Mouse (Mus musculus): Measurements from ENCODE around the gene Dhx16. TPM values are rescaled to one million over a fixed set of nuclear protein-coding genes. Genes with fewer than 3 reads are reported as not detected.

Dhx16 gene
- polyA plus RNA-seq, 1 experiment: 70.1 TPM

DNA sequence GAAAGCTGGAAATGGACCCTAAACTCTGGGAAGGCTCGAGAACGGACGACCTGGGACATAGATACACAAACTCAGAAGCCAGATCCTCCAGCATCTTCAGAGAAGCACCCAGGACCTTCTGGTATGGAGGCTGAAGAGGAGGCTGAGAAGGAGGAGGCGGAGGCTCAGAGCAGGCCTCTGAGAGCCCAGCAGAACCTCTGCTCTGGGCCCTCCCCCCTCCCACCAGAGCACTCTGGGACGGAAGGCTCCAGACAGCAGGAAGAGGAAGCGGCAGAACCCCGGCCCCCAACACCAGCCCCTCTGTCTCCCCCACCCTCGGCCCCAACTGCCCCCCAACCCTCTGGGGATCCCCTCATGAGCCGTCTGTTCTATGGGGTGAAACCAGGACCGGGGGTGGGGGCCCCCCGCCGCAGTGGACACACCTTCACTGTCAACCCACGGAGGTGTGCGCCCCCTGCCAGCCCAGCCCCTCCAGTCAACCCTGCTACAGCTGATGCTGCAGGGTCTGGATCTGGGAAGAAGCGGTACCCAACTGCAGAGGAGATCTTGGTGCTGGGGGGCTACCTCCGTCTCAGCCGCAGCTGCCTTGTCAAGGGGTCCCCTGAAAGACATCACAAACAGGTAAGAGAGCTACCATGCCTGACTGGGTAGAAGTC, 11.3 kb upstream of the Dhx16 start:
- TF ChIP-seq POLR2A (IDR thresholded peaks at IDR 0.05; ENCODE audit: borderline replicate concordance, extremely low read depth, low read depth, low read length): no peak; the same call in 1 of the 2 replicates
- no peak for TF ChIP-seq CTCF (IDR thresholded peaks at IDR 0.05; ENCODE audit: insufficient read depth, low read length)
- Histone ChIP-seq H3K4me1 (ENCODE audit: control insufficient read depth, insufficient read depth, low read length) (peaks cover 11% of the 10 kb centered on the region; the same call in 1 of the 2 replicates), H3K4me3 (replicated peaks; ENCODE audit: extremely low read depth, low read depth, low read length) (peak overlapping the region; percentile 93)
- DNase-seq: peak; percentile 34
- 14% methylated on average over 17 of the region's 17 CpGs for WGBS

DNA sequence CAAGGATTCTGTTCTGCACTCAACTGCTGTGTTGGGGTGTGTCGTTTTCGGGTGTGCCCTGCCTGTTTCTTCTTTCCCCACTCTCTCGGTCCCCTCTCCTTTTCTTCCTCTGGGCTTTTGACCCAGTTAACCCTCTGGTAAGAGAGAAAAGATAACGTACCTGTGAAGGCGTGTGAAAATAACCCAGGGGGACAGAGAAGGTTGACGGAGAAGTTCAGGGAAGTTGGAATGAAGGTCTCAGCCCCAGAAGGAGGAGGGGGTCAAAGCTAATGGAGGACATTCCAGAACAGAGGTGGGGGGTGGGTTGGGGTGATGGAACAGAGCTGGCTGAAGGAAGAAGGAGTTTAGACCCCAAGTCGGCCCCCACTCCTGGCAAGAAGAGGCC, 10.7 kb upstream of the Dhx16 start:
- TF ChIP-seq CTCF (IDR thresholded peaks at IDR 0.05; ENCODE audit: insufficient read depth, low read length) (no peak), POLR2A (IDR thresholded peaks at IDR 0.05; ENCODE audit: borderline replicate concordance, extremely low read depth, low read depth, low read length) (no peak)
- peaks cover 15% of the 10 kb centered on the region for H3K4me1 ChIP-seq (ENCODE audit: control insufficient read depth, insufficient read depth, low read length)
- DNase-seq: no peak
- peak overlapping the region; percentile 93 for H3K4me3 ChIP-seq (replicated peaks; ENCODE audit: extremely low read depth, low read depth, low read length)
- 4% methylated on average over 7 of the region's 7 CpGs for WGBS

DNA sequence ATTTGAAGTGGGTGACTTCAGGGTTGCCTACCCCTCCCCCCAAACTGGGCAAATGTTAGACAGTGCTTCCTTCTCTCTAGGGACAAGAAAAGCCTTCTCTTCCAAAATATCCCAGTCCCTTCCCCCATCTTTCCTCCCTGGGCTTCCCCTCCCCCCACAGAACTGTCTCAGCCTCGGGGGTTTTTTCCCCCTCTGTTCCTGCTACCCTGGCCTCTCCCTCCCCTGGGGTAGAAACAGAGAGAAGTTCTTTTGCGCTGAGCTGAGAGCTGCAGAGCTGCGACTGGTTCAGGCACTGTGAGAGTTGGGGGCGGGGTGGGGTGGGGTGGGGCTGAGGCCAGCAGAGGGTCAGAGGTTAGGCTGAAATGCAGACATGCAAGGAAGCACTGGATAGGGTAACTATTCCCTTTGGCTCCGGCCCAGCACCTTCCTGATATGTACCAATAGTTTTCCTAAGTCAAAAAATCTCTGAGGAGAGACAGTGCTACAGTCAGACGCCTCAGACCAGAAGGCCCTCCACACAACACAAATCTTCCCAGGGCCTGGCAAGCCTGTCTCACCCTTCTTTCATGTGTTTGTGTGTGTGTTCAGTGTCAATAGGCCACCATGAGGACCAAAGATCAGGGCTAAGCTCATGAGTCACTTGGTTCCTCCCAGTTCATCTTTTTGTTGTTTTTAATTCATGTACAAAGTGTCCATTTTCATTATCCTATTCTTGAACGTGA, 10.1 kb upstream of the Dhx16 start:
- peak; percentile 38 for DNase-seq
- Histone ChIP-seq H3K4me1 (ENCODE audit: control insufficient read depth, insufficient read depth, low read length) (peaks cover 15% of the 10 kb centered on the region), H3K4me3 (replicated peaks; ENCODE audit: extremely low read depth, low read depth, low read length) (peak overlapping the region; percentile 93)
- TF ChIP-seq CTCF (IDR thresholded peaks at IDR 0.05; ENCODE audit: insufficient read depth, low read length): no peak
- TF ChIP-seq POLR2A (IDR thresholded peaks at IDR 0.05; ENCODE audit: borderline replicate concordance, extremely low read depth, low read depth, low read length): no peak
- 4% methylated on average over 7 of the region's 7 CpGs for WGBS

GRCm38 (mm10) chr17:35870151-35870883, 9.3 kb upstream of the Dhx16 start:
- TF ChIP-seq CTCF (IDR thresholded peaks at IDR 0.05; ENCODE audit: insufficient read depth, low read length) (no peak), POLR2A (IDR thresholded peaks at IDR 0.05; ENCODE audit: borderline replicate concordance, extremely low read depth, low read depth, low read length) (peak; percentile 74; the same call in 1 of the 2 replicates)
- peak; percentile 56 for DNase-seq
- Histone ChIP-seq H3K4me3 (replicated peaks; ENCODE audit: extremely low read depth, low read depth, low read length) (peak overlapping the region; percentile 70), H3K4me1 (ENCODE audit: control insufficient read depth, insufficient read depth, low read length) (peaks cover 12% of the 10 kb centered on the region)
- WGBS: 18% methylated on average over 9 of the region's 9 CpGs

GRCm38 (mm10) chr17:35870884-35871696, 8.5 kb upstream of the Dhx16 start:
- Histone ChIP-seq H3K4me3 (replicated peaks; ENCODE audit: extremely low read depth, low read depth, low read length) (no peak overlapping the region), H3K4me1 (ENCODE audit: control insufficient read depth, insufficient read depth, low read length) (peaks cover 12% of the 10 kb centered on the region)
- DNase-seq: peak; percentile 16
- TF ChIP-seq POLR2A (IDR thresholded peaks at IDR 0.05; ENCODE audit: borderline replicate concordance, extremely low read depth, low read depth, low read length) (no peak), CTCF (IDR thresholded peaks at IDR 0.05; ENCODE audit: insufficient read depth, low read length) (peak; percentile 38)
- WGBS: 39% methylated on average over 8 of the region's 8 CpGs

DNA sequence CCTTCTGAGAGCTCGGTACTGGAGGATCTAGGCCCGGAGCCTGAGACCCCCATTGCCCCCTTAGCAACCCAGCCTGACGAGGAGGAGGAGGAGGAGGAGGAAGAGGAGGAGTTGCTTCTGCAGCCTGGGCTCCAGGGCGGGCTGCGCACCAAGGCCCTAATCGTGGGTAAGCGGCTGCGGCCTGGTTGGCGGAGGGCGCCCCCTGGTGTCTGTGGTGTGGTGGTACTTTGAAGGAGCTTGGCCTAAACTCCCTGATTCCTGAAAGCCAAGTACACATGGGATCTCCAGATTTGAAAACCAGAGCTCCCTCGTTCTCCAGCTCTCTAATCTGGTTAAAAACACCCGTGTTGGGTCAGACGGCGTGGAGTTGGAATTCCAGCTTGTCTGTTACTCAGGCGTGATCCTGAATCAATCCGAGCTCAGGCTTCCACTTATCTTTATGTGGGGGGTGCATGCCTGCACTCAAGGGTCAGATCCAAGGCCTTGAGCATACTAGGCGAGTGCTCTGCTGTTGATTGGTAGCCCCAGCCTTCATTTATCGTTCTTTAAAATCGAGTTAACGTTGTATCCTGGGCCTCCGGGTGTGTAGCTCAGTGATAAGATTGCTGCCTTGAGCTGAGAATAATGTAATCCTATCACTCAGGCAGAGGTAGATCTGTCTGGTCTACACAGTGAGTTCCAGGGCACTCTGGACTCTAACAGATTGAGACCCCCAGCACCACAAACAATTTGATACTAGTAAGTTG, 5.7 kb upstream of the Dhx16 start:
- peak; percentile 92 for DNase-seq

GRCm38 (mm10) chr17:35874721-35875120, 4.9 kb upstream of the Dhx16 start:
- TF ChIP-seq CTCF (IDR thresholded peaks at IDR 0.05; ENCODE audit: insufficient read depth, low read length) (no peak), POLR2A (IDR thresholded peaks at IDR 0.05; ENCODE audit: borderline replicate concordance, extremely low read depth, low read depth, low read length) (no peak)
- no peak for DNase-seq
- WGBS: 57% methylated on average over 6 of the region's 6 CpGs
- Histone ChIP-seq H3K4me3 (replicated peaks; ENCODE audit: extremely low read depth, low read depth, low read length) (no peak overlapping the region), H3K4me1 (ENCODE audit: control insufficient read depth, insufficient read depth, low read length) (peaks cover 14% of the 10 kb centered on the region)

More for the DNA sequence above, 5.7 kb upstream of the Dhx16 start:
- no peak for TF ChIP-seq POLR2A (IDR thresholded peaks at IDR 0.05; ENCODE audit: borderline replicate concordance, extremely low read depth, low read depth, low read length)
- TF ChIP-seq CTCF (IDR thresholded peaks at IDR 0.05; ENCODE audit: insufficient read depth, low read length): peak; percentile 80
- no peak overlapping the region for H3K4me3 ChIP-seq (replicated peaks; ENCODE audit: extremely low read depth, low read depth, low read length)
- WGBS: 29% methylated on average over 21 of the region's 21 CpGs
- peaks cover 12% of the 10 kb centered on the region for H3K4me1 ChIP-seq (ENCODE audit: control insufficient read depth, insufficient read depth, low read length)

- TF ChIP-seq POLR2A (IDR thresholded peaks at IDR 0.05; ENCODE audit: borderline replicate concordance, extremely low read depth, low read depth, low read length): no peak
- TF ChIP-seq CTCF (IDR thresholded peaks at IDR 0.05; ENCODE audit: insufficient read depth, low read length): no peak
- DNase-seq: no peak
- peaks cover 6% of the 10 kb centered on the region for H3K4me1 ChIP-seq (ENCODE audit: control insufficient read depth, insufficient read depth, low read length)
- whole genome bisulfite sequencing: 87% methylated on average over 17 of the region's 17 CpGs
- no peak overlapping the region for H3K4me3 ChIP-seq (replicated peaks; ENCODE audit: extremely low read depth, low read depth, low read length)
Measured at GRCm38 (mm10) chr17:35882924-35883323, 3.3 kb downstream of the Dhx16 start.
